Mouse (Mus musculus): ENCODE measurements around the gene Anapc15-ps. TPM values are rescaled to one million over a fixed set of nuclear protein-coding genes. Genes with fewer than 3 reads are reported as not detected.

Anapc15-ps gene
- polyA plus RNA-seq, 2 experiments, result not detected

DNA sequence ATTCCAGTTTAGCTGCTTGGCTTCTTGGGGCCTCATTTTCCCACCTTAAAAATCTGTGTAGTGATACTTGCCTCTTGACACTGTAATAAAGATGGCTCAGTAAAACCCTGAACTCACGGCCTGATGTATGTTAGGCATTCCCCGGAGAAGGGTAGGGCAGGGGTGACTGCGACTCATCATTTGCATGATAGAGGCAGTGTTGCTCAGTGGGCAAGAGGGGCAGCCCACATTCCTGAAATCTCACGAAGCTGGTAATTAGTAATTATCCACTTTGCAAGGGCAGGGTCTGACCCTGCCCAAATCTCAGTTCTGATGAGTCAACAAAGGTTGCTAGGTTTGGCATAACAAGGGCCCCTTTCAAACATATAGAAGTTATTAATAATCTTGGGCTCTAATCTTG lies 27.2 kb upstream of the Anapc15-ps start:
- Histone ChIP-seq H3K27ac (no peak overlapping the region), H3K9ac (replicated peaks) (no peak overlapping the region), H3K9me3 (ENCODE audit: control insufficient read depth, low read length) (no peaks in the 10 kb centered on the region), H3K4me1 (replicated peaks; ENCODE audit: control insufficient read depth in 2 of 2, insufficient read depth in 2 of 2, low read length in 1 of 2) (no peaks in the 10 kb centered on the region), H3K27me3 (ENCODE audit: control insufficient read depth, insufficient read depth, low read length) (no peaks in the 10 kb centered on the region), H3K4me3 (ENCODE audit: insufficient read depth in 1 of 2, low read depth in 2 of 2, low read length in 2 of 2) (no peak overlapping the region), H3K36me3 (replicated peaks; ENCODE audit: control insufficient read depth, insufficient read depth, low read depth) (no peaks in the 10 kb centered on the region), H3K4me2 (ENCODE audit: low read depth) (no peak overlapping the region)
- WGBS (ENCODE audit: insufficient replicate concordance), result 73% methylated on average over 4 of the region's 4 CpGs
- ATAC-seq (ENCODE audit: insufficient read depth), result no peak
- TF ChIP-seq CTCF (IDR thresholded peaks at IDR 0.05; ENCODE audit: low read depth) (no peak), EP300 (IDR thresholded peaks at IDR 0.05; ENCODE audit: low read depth) (no peak)
- DNase-seq (ENCODE audit: low read depth in 3 of 3, low spot score in 3 of 3), result no peak

DNA sequence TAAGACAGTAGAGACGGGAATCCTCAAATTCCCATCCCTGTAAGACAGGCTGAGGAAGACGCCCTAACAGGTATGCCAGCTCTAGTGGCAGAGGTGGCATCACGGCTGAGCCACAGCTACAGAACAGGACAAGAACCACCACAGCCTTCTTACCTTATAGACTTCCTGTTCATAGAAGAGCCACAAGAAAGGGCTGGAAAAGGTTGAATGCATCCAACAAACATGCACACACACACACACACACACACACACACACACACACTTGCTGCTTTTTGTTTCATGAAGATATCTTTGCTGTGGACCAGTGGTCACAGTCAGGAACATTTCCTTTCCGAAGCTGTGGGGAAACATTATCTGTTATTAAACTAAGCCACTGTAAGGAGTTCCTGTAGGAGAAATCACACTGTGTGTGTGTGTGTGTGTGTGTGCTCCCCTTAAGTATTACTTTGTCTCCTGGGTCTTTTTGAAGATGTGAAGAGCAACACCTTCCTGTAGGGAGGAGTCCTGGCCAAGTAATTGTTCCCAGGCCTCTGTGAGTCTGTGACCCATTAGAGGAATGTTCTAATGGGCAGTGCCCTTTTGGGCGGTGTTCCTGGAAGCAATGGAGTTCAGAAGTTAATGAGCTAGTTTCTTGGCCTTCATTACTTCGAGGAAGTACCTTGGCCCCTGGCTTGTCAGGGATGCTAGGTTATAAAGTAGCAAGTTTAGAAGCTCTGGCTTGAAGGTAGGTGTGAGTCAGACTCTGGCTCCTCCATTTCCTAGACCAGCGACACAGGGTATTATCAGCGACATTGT lies 25.9 kb upstream of the Anapc15-ps start:
- ATAC-seq (ENCODE audit: insufficient read depth) (no peak), DNase-seq (ENCODE audit: low read depth in 3 of 3, low spot score in 3 of 3) (no peak)
- TF ChIP-seq CTCF (IDR thresholded peaks at IDR 0.05; ENCODE audit: low read depth), result no peak
- H3K9me3 ChIP-seq (ENCODE audit: control insufficient read depth, low read length), result no peaks in the 10 kb centered on the region
- H3K27me3 ChIP-seq (ENCODE audit: control insufficient read depth, insufficient read depth, low read length), result no peaks in the 10 kb centered on the region
- no peaks in the 10 kb centered on the region for H3K4me1 ChIP-seq (replicated peaks; ENCODE audit: control insufficient read depth in 2 of 2, insufficient read depth in 2 of 2, low read length in 1 of 2)
- no peak overlapping the region for H3K9ac ChIP-seq (replicated peaks)
- no peak overlapping the region for H3K27ac ChIP-seq
- WGBS (ENCODE audit: insufficient replicate concordance), result 63% methylated on average over 8 of the region's 8 CpGs
- H3K36me3 ChIP-seq (replicated peaks; ENCODE audit: control insufficient read depth, insufficient read depth, low read depth), result no peaks in the 10 kb centered on the region
- H3K4me3 ChIP-seq (ENCODE audit: insufficient read depth in 1 of 2, low read depth in 2 of 2, low read length in 2 of 2), result no peak overlapping the region
- H3K4me2 ChIP-seq (ENCODE audit: low read depth), result no peak overlapping the region

DNA sequence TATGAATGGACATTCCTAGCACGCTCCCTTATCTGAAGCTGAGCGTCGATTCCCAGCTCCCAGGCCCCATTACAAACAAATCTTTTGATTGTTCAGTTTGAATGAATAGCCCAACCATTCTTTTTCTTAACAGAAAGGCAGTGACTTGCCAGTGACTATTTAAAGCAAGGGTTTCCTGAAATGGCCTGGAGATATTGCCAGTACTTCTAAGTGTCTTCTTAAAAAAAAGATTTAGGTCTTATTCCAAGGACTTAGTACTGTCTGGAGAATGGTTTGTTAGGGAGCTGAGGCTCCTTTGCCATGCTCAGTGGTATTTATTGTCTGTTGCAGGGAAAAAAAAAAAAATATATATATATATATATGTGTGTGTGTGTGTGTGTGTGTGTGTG lies 23.0 kb upstream of the Anapc15-ps start:
- Histone ChIP-seq H3K36me3 (replicated peaks; ENCODE audit: control insufficient read depth, insufficient read depth, low read depth) (no peaks in the 10 kb centered on the region), H3K9me3 (ENCODE audit: control insufficient read depth, low read length) (no peaks in the 10 kb centered on the region), H3K4me2 (ENCODE audit: low read depth) (no peak overlapping the region), H3K27ac (no peak overlapping the region), H3K4me1 (replicated peaks; ENCODE audit: control insufficient read depth in 2 of 2, insufficient read depth in 2 of 2, low read length in 1 of 2) (no peaks in the 10 kb centered on the region), H3K4me3 (ENCODE audit: insufficient read depth in 1 of 2, low read depth in 2 of 2, low read length in 2 of 2) (no peak overlapping the region), H3K9ac (replicated peaks) (no peak overlapping the region), H3K27me3 (ENCODE audit: control insufficient read depth, insufficient read depth, low read length) (no peaks in the 10 kb centered on the region)
- 52% methylated on average over 3 of the region's 3 CpGs for WGBS (ENCODE audit: insufficient replicate concordance)
- ATAC-seq (ENCODE audit: insufficient read depth) (no peak), DNase-seq (ENCODE audit: low read depth in 3 of 3, low spot score in 3 of 3) (no peak)
- TF ChIP-seq EP300 (IDR thresholded peaks at IDR 0.05; ENCODE audit: low read depth) (no peak), CTCF (IDR thresholded peaks at IDR 0.05; ENCODE audit: low read depth) (no peak)

DNA sequence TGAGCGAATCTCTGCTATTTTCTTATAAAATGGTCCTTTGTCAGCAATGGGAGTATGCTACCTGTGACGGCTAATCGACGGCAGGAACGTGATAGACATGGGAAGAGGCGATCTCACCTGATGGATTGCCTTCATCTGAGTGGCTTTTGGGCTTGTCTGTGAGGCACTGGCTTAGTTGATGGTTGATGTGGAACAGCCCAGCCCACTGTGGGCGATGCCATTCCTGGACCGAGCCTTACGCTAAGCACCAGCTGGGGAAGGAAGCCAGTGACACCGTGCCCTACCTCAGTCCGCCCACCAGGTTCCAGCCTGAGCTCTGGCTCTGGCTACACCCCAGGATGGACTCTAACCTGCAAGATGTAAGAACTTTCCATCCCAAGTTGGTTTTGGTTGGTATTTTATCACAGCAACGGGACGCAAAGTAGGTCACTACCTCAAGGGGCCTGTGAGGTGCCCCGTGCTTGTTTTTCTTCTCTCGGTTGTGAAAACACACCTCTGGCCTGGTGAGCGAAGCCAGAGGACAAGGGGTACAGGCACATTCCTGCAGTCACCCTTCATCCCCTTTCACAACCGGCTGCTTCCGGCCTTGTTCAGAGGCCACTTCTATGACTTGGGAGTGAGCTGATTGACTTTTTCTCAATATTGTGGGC lies 22.5 kb upstream of the Anapc15-ps start:
- no peak overlapping the region for H3K27ac ChIP-seq

DNA sequence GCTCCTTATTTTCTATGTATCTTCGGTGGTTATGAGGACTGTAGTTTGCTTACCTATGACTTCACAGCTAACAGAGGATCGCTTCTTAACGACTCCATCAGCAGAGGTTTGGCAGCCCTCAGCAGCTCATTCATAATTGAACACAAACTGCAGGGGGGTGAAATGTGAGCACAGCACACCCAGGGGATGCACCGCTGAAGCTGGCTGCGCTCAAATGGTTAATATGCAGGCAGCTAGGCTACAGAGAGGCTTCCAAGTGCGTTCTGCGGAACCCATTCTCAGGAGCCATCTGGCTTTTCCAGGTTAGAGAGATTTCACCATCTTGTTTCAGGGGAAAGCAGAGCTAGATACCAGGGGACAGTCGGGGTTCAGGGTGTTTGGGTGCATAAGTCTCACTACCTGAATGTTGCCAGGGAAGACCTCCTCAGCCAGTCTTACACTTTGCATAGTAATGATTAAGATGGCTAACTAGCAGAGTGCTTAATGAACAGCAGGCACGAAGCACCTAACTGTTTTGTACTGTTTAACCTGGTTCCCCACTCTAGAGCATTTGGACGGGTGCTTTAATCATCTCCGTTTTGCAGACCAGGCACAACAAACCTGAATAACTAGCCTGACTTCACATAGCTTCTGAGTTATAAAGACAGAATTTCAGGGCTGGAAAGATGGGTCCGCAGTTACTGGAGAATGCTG lies 21.5 kb upstream of the Anapc15-ps start:
- Histone ChIP-seq H3K27ac (no peak overlapping the region), H3K27me3 (ENCODE audit: control insufficient read depth, insufficient read depth, low read length) (no peaks in the 10 kb centered on the region), H3K4me1 (replicated peaks; ENCODE audit: control insufficient read depth in 2 of 2, insufficient read depth in 2 of 2, low read length in 1 of 2) (no peaks in the 10 kb centered on the region), H3K9me3 (ENCODE audit: control insufficient read depth, low read length) (no peaks in the 10 kb centered on the region), H3K4me2 (ENCODE audit: low read depth) (no peak overlapping the region), H3K4me3 (ENCODE audit: insufficient read depth in 1 of 2, low read depth in 2 of 2, low read length in 2 of 2) (no peak overlapping the region), H3K9ac (replicated peaks) (no peak overlapping the region), H3K36me3 (replicated peaks; ENCODE audit: control insufficient read depth, insufficient read depth, low read depth) (no peaks in the 10 kb centered on the region)
- 67% methylated on average over 12 of the region's 12 CpGs for WGBS (ENCODE audit: insufficient replicate concordance)
- no peak for ATAC-seq (ENCODE audit: insufficient read depth)
- no peak for TF ChIP-seq CTCF (IDR thresholded peaks at IDR 0.05; ENCODE audit: low read depth)
- TF ChIP-seq EP300 (IDR thresholded peaks at IDR 0.05; ENCODE audit: low read depth), result no peak
- no peak for DNase-seq (ENCODE audit: low read depth in 3 of 3, low spot score in 3 of 3)

More for the DNA sequence above, 22.5 kb upstream of the Anapc15-ps start:
- H3K4me2 ChIP-seq (ENCODE audit: low read depth), result no peak overlapping the region
- TF ChIP-seq CTCF (IDR thresholded peaks at IDR 0.05; ENCODE audit: low read depth) (no peak), EP300 (IDR thresholded peaks at IDR 0.05; ENCODE audit: low read depth) (no peak)
- no peak overlapping the region for H3K9ac ChIP-seq (replicated peaks)
- H3K4me3 ChIP-seq (ENCODE audit: insufficient read depth in 1 of 2, low read depth in 2 of 2, low read length in 2 of 2), result no peak overlapping the region
- no peaks in the 10 kb centered on the region for H3K27me3 ChIP-seq (ENCODE audit: control insufficient read depth, insufficient read depth, low read length)
- DNase-seq (ENCODE audit: low read depth in 3 of 3, low spot score in 3 of 3) (no peak), ATAC-seq (ENCODE audit: insufficient read depth) (no peak)
- H3K36me3 ChIP-seq (replicated peaks; ENCODE audit: control insufficient read depth, insufficient read depth, low read depth), result no peaks in the 10 kb centered on the region
- no peaks in the 10 kb centered on the region for H3K4me1 ChIP-seq (replicated peaks; ENCODE audit: control insufficient read depth in 2 of 2, insufficient read depth in 2 of 2, low read length in 1 of 2)
- no peaks in the 10 kb centered on the region for H3K9me3 ChIP-seq (ENCODE audit: control insufficient read depth, low read length)
- 75% methylated on average over 18 of the region's 18 CpGs for WGBS (ENCODE audit: insufficient replicate concordance)

Data from liver, embryonic 14.5 days (tissue).